Mouse (Mus musculus): ENCODE measurements around the gene Apof.

Apof gene

DNA sequence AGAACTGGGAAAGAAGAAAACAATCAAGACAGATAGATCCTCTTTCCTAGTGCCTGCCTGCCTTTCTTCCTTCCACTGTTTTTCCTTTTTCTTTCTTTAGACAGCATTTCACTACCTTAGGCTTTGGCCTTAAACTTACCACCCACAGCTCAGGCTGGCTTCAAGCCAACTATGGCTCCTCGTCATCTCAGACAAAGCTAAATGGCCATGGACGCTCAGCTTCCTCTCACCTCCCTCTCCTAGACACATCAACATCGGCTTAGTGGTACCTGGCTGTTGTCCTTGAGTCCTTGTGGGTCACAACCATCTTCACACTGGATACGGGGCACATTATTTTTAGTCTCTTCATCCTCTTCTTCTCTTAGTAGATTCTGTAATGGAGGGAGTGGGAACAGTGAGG, 28.8 kb downstream of the Apof start:
- intact Hi-C loops (cut with DNase I): no loop called here

GRCm38 (mm10) chr10:128297622-128298021, 29.2 kb downstream of the Apof start:
- intact Hi-C loops (cut with DNase I): no loop called here

DNA sequence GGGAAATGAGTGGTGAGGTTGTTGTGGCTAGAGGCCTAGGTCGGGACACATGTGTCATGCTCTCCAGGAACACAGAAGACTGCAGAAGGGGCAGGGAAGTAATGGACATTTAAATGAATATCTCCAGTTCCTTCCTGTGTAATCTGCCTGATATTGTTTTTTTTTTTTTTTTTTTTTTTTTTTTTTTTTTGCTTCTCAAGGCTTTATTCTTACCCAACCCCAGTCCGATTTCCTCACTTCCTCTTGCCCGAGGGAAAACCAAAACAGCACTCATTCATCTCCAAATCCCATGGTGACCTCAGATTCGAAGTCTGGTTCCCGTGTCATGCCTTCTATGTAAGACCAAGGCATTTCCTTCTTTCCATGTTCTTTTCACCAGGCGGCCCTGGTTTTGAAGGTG, 29.8 kb downstream of the Apof start:
- intact Hi-C loops (cut with DNase I): no loop called here

- intact Hi-C loops (cut with DNase I): no loop called here
Measured at GRCm38 (mm10) chr10:128298702-128299171, 30.3 kb downstream of the Apof start, which contains the start of gene Il23a. TSS of gene Il23a (minus strand) at chr10:128298752.

GRCm38 (mm10) chr10:128302357-128302756, 33.9 kb downstream of the Apof start:
- intact Hi-C loops (cut with DNase I): no loop called here

DNA sequence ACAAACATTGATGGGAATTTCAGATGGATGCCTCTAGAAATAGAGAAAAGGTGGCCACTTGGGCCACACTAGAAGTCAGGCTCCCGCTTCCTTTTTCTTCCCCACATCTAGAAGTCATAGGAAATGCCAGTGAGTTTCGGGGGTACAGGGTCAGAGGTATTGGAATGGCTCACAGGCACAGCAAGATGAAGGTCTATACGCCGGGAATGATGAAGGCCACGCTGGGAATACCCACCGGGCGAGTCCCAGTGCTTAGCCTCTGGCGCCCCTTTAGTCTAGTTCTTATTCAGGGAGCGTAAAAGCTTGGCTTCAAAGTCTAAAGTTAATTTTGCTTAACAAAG, 34.3 kb downstream of the Apof start:
- intact Hi-C loops (cut with DNase I): no loop called here

DNA sequence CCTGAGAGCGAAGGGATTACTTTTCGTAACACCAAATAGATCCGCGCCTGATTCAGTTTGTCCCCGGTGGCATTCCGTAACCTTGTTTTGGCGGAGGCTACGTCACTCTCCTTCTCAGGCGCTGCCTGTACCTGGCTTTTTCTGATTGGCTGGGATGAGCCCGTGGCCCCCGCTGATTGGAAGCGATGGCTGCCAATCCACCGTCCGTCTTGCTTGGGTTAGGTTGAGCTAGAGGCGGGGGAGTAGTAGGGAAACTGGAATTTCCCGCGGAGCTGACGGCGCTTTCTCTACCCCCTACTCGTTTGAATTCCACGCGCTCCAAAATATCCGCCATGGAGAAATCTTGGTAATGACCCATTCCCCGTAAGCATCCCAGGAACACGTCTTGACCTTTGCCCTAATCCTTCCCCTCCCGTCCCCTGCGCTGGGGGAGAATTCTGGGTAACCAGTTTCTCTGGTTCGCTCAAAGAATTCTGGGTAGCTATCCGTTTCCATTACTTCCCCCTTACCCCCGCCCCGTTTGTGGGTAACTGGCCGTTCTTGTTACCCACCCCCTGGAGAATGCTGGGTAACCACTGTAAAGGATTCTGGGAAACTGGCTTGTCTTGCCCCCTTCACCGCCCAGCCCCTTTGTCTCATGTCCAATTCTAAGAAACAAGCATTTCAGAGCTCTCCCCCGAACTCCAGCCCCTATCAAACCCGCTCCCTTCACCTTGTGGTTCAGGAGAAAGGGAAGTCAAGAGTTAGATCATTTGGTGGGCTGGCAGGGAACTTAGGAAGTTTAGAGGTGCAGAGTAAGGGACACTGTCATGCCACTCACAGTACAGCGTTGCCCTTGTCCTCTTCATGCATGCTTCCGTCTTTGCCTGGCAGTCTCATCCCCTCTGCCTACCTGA, 34.9 kb downstream of the Apof start, which contains the start of gene Pan2:
Gene Pan2, plus strand, starts transcription at position 210 of the 896 bp plus-strand sequence.
- intact Hi-C loops (cut with DNase I): no loop called here

DNA sequence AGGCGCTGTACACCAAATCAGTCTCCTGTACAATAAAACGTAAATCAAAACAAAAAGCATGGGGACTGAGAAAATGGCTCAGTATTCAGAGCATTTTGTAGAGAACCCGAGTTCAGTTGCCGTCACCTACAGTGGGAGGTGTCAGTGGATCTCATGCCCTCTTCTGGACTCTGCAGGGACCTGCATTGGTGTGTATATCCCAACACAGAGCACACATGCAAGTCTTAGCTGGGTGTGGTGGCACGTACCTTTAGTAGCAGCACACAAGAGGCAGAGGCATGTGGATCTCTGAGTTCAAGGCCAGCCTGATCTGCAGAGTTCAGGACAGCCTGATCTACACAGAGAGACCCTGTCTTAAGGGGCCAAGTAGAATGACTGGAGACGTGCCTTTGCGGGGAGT, 41.2 kb downstream of the Apof start:
- intact Hi-C loops (cut with DNase I): no loop called here

DNA sequence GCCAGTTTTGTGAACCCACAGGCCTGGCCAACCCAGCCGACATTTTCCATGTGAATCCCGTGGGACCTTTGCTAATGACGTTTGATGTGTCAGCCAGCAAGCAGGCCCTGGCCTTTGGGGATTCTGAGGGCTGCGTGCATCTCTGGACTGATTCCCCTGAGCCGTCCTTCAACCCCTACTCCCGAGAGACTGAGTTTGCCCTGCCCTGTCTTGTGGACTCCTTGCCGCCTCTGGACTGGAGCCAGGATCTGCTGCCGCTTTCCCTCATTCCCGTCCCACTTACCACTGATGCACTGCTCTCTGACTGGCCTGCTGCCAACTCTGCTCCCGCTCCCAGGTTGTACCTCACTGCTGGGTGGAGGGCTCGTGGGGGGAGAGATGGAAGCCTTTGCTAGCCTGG, 41.7 kb downstream of the Apof start:
- intact Hi-C loops (cut with DNase I): no loop called here

- intact Hi-C loops (cut with DNase I): no loop called here
Measured at GRCm38 (mm10) chr10:128310902-128311301, 42.4 kb downstream of the Apof start.

GRCm38 (mm10) chr10:128315578-128315977, 47.1 kb downstream of the Apof start:
- intact Hi-C loops (cut with DNase I): no loop called here

Measured in adrenal gland (tissue).